Mouse (Mus musculus): Measurements from ENCODE around the gene Ugt1a6b.

- TF ChIP-seq EP300 (IDR thresholded peaks at IDR 0.05; ENCODE audit: low read depth) (no peak), CTCF (IDR thresholded peaks at IDR 0.05; ENCODE audit: low read depth) (no peak)
Observed at GRCm38 (mm10) chr1:88229566-88229965, 126.5 kb downstream of the Ugt1a6b start.

Data from liver, postnatal 0 days (tissue).